Mouse (Mus musculus): ENCODE data around the gene Sft2d1.
"Not testable (repeated sequence)": the region's sequence is repeated elsewhere in the genome, so short reads cannot be mapped to it uniquely, and the experiment has no call there.

Gene Sft2d1

DNA sequence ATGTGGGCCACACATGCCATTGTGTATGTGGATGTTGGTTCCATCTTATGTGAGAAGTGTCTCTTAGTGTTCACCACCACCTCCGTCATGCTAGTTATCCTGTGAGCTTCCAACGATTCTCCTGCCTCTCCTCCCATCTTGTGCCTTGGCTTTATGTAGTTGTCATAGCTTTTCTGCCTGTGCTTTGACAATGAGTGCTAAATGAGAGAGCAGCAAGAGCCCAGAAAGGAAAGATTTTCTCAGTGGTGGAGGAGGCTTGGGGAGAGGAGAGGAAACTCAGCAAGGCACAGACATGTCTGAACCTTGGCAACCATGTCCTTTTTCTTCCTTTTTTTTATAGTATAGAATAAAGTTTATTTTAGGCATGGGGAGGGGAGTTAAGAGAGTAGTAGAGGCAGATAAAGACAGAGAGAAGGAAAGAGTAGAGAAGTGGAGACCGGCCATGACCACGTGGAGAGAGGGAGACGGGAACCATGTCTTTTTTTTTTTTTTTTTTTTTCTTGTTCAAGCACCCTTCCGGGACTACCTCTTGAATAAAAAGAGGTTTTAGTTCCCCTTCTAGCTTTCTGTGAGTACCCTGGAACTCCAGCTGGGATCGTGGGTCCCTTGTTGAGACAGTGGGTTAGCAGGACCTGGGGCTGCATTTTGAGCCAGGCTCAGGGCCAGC, 8.0 kb upstream of the Sft2d1 start:
- DNase-seq (ENCODE audit: low read depth, low spot score): no peak

- no peak for DNase-seq (ENCODE audit: low read depth, low spot score)
These were observed 7.2 kb upstream of the Sft2d1 start for GRCm38 (mm10) chr17:8303671-8304070.

DNA sequence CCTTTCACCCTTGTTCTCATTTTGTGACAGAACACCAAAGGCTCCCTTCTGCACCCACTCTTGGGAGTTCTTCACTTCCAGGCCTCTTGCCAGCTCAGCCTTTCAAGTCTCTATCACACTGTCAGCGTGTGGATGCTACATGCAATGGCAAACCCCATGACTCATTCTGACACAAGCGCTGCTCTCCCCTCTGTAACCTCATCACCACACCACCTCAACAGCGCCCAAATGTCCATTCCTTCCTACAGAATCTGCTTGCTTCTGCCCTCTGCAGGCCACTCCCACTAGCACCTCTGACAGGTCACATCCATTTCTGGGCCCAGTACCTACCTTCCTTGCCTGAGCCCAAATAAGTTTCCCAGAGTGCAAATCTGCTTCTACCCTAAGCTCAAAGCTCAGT, 5.1 kb upstream of the Sft2d1 start:
- no peak for DNase-seq (ENCODE audit: low read depth, low spot score)

- DNase-seq (ENCODE audit: low read depth, low spot score): no peak
These were observed 849 bp downstream of the Sft2d1 start for GRCm38 (mm10) chr17:8311751-8312150.

DNA sequence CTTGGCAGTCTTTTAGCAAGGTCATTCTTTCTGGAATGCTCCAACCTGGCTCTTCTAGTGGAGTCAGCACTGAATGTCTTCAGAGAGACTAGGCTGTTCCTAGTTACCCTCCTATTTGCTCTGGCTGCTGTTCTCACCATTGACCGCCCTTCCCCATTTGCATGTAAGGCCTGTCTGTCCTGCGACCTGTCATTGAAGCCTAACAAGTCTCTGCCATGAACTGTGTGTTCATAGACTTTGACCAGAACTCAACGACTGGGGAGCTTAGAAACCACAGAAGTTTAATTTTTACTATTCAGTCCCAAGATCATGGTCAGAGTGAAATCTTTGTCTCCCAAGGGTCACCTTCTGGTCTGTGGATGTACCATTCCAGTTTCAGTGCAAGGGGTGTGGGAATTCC, 3.1 kb downstream of the Sft2d1 start:
- no peak for DNase-seq (ENCODE audit: low read depth, low spot score)

DNA sequence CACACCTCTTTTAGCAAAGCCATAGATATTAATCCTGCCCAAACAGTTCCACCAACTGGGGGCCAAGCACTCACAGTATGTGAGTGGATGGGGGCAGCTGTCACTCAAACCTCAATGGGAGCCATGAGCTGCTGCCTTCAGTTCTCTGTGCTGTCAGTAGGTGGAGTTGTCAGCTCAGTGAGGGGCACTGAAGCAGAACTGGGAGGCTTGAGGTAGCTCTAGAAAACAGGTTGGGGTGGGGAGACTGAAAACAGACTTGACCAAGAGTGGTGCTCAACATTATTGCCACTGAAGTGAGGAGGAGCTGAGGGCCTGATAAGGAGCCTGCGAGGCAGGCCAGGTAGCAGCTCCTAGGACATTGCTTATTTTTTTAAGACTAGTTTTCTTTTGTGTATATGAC, 5.3 kb downstream of the Sft2d1 start:
- DNase-seq (ENCODE audit: low read depth, low spot score): no peak

DNA sequence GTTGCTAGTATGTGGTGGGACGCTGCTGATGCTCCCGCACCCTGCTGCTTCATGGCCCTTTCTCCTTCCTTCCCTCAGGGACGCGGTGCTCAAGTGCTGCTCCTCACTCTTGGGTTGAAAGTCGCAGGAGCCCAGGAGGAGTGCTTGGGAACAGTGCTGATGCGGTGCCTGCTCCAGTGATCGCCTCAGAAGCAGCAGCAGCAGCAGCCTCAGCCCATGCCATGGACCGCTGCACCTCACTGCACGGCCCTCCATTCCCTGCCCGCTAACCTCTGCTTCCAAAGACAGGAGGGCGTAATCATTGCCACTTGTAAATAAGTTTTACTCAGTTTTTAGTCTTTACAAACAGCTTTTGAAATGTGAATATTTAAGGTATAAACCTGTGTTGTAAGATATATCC, 16.0 kb downstream of the Sft2d1 start:
- not testable (repeated sequence) for DNase-seq (ENCODE audit: low read depth, low spot score)

DNA sequence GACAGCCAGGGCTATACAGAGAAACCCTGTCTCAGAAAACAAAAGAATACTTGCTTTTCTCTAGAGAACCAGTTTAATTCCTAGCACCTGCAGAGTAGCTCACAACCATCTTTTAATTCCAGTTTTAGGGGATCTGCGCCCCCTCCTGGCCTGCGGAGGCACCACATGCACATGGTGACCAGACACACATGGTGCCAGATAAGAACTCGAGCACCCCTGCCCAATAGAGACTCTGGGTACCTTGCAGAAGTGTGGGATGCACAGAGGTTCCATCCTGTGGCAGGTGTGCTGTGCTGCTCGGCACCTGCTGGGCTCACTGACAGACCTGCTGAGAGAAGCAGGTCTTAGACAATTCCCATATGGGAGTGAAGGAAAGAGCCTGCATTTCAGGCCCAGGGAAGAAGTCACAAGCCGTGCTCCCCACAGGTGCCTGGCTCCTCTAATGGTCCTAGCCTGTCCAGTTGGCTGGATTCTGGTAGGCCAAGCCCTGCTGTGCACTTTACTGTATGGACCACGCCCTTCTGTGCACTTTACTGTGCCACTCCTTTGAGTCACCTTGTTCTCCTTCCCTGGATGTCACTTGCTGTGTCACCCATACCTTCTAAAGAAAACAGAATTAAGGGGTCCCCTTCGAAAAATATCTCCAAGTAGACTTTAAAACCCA, 17.7 kb downstream of the Sft2d1 start:
- DNase-seq (ENCODE audit: low read depth, low spot score): no peak

- no peak for DNase-seq (ENCODE audit: low read depth, low spot score)
These were observed 19.7 kb downstream of the Sft2d1 start for GRCm38 (mm10) chr17:8330602-8331001.

DNA sequence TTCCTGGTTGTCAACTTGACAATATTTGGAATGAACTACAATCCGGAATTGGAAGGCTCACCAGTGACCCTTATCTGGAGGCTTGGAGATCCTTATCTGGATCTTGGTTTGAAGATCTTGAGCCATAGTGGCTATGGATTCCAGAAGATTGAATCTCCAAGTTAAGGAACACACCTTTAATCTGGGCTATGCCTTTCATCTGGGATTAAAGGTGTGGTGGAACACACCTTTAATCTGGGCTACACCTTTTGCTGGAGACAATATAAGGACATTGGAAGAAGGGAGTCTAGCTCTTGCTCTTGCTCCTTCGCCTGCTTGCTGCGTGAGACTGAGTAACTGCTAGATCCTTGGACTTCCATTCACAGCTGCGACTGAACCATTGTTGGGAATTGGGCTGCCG, 26.3 kb downstream of the Sft2d1 start, which contains the start of gene Prr18:
Gene Prr18, plus strand, starts transcription at position 301 of the 400 bp plus-strand sequence.
- not testable (repeated sequence) for DNase-seq (ENCODE audit: low read depth, low spot score)

DNA sequence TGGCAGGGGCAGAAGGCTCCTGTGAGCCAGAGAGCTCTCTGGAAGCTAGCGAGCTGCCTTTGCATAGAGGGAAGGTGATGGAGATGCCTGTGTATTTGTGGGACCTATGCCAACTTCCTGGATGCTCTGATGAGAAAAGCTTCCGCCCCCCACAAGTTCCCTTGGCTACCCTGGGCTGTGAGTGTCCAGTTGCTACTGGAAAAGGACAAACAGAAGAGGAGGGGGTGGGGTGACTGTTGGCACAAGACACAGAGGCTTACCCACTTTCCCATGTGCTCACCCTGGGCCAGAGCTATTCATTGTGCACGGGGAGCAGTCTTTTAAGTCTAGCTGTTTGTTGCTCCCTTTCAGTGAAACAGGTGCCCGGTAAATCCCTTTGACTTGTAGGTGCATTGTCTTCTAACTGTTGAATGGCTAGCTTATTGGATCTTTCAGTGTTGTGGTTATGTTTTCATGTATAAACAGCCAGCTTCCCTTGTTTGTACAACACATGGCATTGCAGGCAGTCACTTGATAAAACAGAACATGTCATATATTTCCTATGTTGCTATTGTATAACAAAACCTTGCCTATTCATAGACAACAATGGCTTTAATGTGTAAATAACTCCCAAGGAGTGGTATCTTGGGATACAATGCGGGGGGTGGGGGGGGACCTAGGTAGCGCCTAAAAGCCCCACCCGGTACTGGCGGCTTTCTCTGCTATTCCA, 28.9 kb downstream of the Sft2d1 start:
- DNase-seq (ENCODE audit: low read depth, low spot score): no peak

DNA sequence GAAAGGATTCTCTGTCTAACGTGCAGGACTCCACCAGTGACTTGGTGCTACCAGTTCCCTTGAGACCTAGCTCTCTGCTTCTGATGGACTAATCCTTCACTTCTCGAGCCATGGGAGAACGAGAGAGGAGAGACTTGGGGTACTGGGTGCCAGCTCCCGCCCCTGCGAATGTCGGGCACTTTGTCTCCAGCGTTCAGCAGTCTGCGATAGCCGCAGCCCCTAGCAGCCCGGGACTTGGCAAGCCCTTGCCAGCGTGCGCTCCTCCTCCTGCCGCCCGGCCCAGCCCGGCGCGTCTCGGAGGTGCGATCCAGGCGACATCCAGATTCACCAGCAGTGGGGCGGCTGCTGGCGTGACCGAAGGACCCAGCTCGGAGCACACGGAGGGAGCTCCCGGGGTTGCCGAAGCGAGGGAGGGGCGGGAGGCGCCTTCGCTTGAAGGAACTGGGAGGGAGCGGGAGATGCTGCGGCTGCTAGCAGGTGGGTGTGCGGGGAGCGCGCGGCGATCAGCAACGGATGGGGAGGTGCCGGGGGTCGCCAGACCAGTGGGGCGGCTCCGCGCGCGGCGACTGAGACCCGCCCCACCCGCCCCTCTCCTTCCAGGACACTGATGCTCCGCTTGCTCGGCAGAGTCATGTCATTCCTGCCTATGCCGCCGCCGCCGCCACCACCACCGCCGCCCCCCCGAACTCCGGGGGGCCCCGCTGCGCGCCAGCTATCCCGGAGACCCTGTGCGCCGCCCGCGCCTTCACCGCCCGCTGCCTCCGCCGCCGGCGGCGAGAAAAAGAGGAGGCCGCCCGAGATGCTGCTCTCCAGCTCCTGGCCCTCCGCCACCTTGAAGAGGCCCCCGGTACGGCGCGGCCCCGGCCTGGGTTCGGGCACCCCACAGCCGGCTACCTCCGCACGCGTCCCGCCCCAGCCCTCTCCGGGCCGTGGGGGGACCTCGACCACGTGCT, 29.8 kb downstream of the Sft2d1 start:
- no peak for DNase-seq (ENCODE audit: low read depth, low spot score)

DNA sequence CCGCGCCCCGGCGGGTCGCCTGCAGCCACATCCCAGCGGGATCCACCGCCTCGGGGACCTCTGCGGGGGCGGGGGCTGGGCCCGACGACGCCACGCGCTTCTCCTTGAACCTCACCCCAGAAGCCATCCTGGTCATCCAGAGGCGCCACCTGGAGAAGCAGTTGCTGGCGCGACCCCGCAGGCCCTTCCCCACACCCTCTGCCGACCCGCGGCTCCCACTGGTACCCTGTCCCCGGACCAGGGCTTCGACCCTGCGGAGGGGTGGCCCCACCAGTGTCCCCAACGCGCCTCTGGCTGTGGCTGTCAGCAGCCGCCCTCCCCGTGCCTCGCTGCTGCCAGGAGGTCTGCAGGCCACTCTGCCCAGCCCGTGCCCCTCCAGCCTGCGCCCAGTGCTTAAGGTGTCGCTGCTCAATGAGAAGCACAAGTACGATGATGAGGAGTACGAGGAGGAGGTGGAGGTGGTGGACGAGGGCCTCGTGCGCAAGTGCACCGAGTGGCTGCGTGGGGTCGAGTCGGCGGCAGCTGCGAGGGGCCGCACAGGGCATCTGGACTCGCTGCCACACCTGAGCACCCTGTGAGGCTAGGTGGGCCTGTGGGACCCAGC, 30.6 kb downstream of the Sft2d1 start:
- no peak for DNase-seq (ENCODE audit: low read depth, low spot score)

GRCm38 (mm10) chr17:8342706-8343105, 31.8 kb downstream of the Sft2d1 start:
- DNase-seq (ENCODE audit: low read depth, low spot score): no peak

- no peak for DNase-seq (ENCODE audit: low read depth, low spot score)
These were observed 32.5 kb downstream of the Sft2d1 start for GRCm38 (mm10) chr17:8343416-8343815.

GRCm38 (mm10) chr17:8347765-8348285, 36.9 kb downstream of the Sft2d1 start:
- DNase-seq (ENCODE audit: low read depth, low spot score): no peak

- DNase-seq (ENCODE audit: low read depth, low spot score): no peak
These were observed 38.0 kb downstream of the Sft2d1 start for GRCm38 (mm10) chr17:8348941-8349340.

- no peak for DNase-seq (ENCODE audit: low read depth, low spot score)
These were observed 40.2 kb downstream of the Sft2d1 start for GRCm38 (mm10) chr17:8351088-8351487.

GRCm38 (mm10) chr17:8355692-8356091, 44.8 kb downstream of the Sft2d1 start, which contains the start of gene T2:
TSS of gene T2 (plus strand) at chr17:8355992.
- DNase-seq (ENCODE audit: low read depth, low spot score): no peak

GRCm38 (mm10) chr17:8357498-8357897, 46.6 kb downstream of the Sft2d1 start:
- DNase-seq (ENCODE audit: low read depth, low spot score): no peak

- DNase-seq (ENCODE audit: low read depth, low spot score): no peak
These were observed 50.0 kb downstream of the Sft2d1 start for GRCm38 (mm10) chr17:8360876-8361275.
